ENCODE assay signal across 33 mouse cellular contexts in the genomic region with DNA sequence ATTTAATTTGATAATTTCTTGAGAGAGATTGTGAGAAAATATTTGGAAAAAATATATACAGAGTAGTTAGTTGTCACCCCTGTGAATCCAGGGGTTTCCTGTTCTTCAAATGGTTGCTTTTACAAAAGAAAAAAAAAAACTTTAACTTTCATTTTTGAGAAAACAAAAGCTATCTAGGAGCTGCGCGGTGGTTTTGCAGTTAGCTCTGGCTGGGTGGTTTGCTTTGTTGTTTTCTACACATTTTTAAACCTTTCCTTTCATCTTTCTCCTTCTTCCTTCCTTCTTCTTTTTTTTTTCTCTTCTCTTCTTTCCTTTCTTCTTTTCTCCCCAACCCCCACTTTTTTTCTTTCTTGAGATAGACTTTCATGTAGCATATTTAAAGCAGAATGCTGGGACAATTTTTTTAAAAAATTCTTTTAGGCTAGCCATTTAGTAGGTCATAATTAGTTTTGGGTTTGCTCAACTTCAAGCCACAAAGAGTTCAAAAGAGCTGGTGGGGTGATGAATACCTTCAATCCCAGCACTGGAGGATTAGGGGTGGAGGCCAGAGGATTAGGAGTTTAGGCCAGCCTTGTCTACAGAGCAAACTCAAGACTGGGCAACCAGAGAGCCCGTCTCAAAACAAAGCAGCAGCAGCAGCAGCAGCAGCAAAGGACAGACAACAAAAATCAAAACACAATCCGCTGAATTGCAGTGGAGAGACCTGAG. TPM values are rescaled to one million over a fixed set of nuclear protein-coding genes. Genes with fewer than 3 reads are reported as not detected.
A peak's percentile ranks its signal among the peaks of the same experiment; 100 is the strongest.
DNase-seq lines count a peak whose midpoint lies in the region; ATAC-seq and TF ChIP-seq lines count a peak whose summit lies in the region.
"Had no signal": no experiment of that assay in that cellular context is flagged by ENCODE, and none has a peak within 500 bp of the region (broad histone marks: within the 10 kb centered on the region; RNA-seq: fewer than 3 reads in every experiment).

No protein-coding gene starts in this region.

- no peaks in the 10 kb centered on the region for H3K9me3 ChIP-seq in intestine, embryonic 14.5 days (ENCODE audit: control insufficient read depth, low read length)
- H3K9me3 ChIP-seq in intestine, embryonic 15.5 days, result no peaks in the 10 kb centered on the region
- H3K9me3 ChIP-seq in liver, postnatal 0 days (ENCODE audit: low read length), result no peaks in the 10 kb centered on the region
- H3K9me3 ChIP-seq: forebrain, embryonic 13.5 days; heart, embryonic 10.5 days; hindbrain, embryonic 12.5 days; limb, embryonic 15.5 days; liver, embryonic 13.5 days; neural tube, embryonic 13.5 days; stomach, embryonic 15.5 days had no signal

- ATAC-seq in intestine, embryonic 14.5 days (replicated peaks; ENCODE audit: low FRiP score, low TSS enrichment, low read depth), result no peak
- no peak for ATAC-seq in intestine, embryonic 15.5 days
- peak; percentile 76 for ATAC-seq in activated CD4-positive, CD25-positive, alpha-beta regulatory T cell, adult 4 months
- no peak for ATAC-seq in liver, postnatal 0 days
- ATAC-seq: forebrain, embryonic 13.5 days; hindbrain, postnatal 0 days had no signal

- no peak for TF ChIP-seq CTCF in liver, postnatal 0 days (IDR thresholded peaks at IDR 0.05; ENCODE audit: low read depth)

- no peak overlapping the region for H3K27ac ChIP-seq in intestine, embryonic 14.5 days (ENCODE audit: low read depth)
- H3K27ac ChIP-seq in intestine, embryonic 15.5 days, result no peak overlapping the region
- no peak overlapping the region for H3K27ac ChIP-seq in liver, postnatal 0 days (ENCODE audit: low read depth)
- H3K27ac ChIP-seq: forebrain, embryonic 13.5 days; heart, embryonic 10.5 days; hindbrain, embryonic 12.5 days; hindbrain, postnatal 0 days; layer of hippocampus, adult 2 months; limb, embryonic 15.5 days; liver, embryonic 13.5 days; macrophage; neural tube, embryonic 13.5 days; stomach, embryonic 15.5 days had no signal

- H3K4me2 ChIP-seq in intestine, embryonic 14.5 days (ENCODE audit: low read length), result no peak overlapping the region
- no peak overlapping the region for H3K4me2 ChIP-seq in intestine, embryonic 15.5 days (replicated peaks)
- H3K4me2 ChIP-seq in liver, postnatal 0 days (ENCODE audit: low read depth, low read length), result no peak overlapping the region
- H3K4me2 ChIP-seq: forebrain, embryonic 13.5 days; hindbrain, embryonic 12.5 days; limb, embryonic 15.5 days; liver, embryonic 13.5 days; neural tube, embryonic 13.5 days; stomach, embryonic 15.5 days had no signal

- H3K4me3 ChIP-seq in intestine, embryonic 14.5 days (ENCODE audit: low read depth, low read length), result no peak overlapping the region
- H3K4me3 ChIP-seq in intestine, embryonic 15.5 days (replicated peaks), result no peak overlapping the region
- H3K4me3 ChIP-seq in liver, postnatal 0 days (ENCODE audit: low read depth, low read length), result no peak overlapping the region
- H3K4me3 ChIP-seq: erythroblast, embryonic 14.5 days; forebrain, embryonic 13.5 days; heart, embryonic 10.5 days; hindbrain, embryonic 12.5 days; layer of hippocampus, adult 2 months; limb, embryonic 15.5 days; liver, embryonic 13.5 days; myocyte; neural tube, embryonic 13.5 days; stomach, embryonic 15.5 days had no signal

- H3K36me3 ChIP-seq in intestine, embryonic 14.5 days (ENCODE audit: control insufficient read depth, insufficient read depth, low read length), result no peaks in the 10 kb centered on the region
- no peaks in the 10 kb centered on the region for H3K36me3 ChIP-seq in intestine, embryonic 15.5 days
- H3K36me3 ChIP-seq in liver, postnatal 0 days (replicated peaks; ENCODE audit: insufficient read depth, low read length), result no peaks in the 10 kb centered on the region
- H3K36me3 ChIP-seq: heart, embryonic 10.5 days; hindbrain, embryonic 12.5 days; limb, embryonic 15.5 days; liver, embryonic 13.5 days; neural tube, embryonic 13.5 days; stomach, embryonic 15.5 days had no signal

- peak; percentile 6 for DNase-seq in intestine, embryonic 14.5 days (ENCODE audit: low spot score)
- DNase-seq in thymus, postnatal 0 days (ENCODE audit: low spot score), result peak; percentile 47
- no peak for DNase-seq in thymus, postnatal 25 days
- DNase-seq in thymus, postnatal 4 days, result peak; percentile 18
- DNase-seq in adrenal gland, adult 8-10 months, result no peak
- no peak for DNase-seq in liver, postnatal 0 days
- DNase-seq: adrenal gland, postnatal 25 days; cerebellum, adult 11-12 months; cerebellum, adult 9-11 months; gastrocnemius, postnatal 25 days; heart, postnatal 36 days; kidney, adult 18-20 months; kidney, postnatal 36 days; layer of hippocampus, postnatal 36 days; left cerebral cortex, postnatal 4 days; liver, embryonic 13.5 days; lung, adult 2 months; lung, postnatal 10 days had no signal

- H3K9ac ChIP-seq in intestine, embryonic 14.5 days (ENCODE audit: low read length), result no peak overlapping the region
- no peak overlapping the region for H3K9ac ChIP-seq in intestine, embryonic 15.5 days
- no peak overlapping the region for H3K9ac ChIP-seq in liver, postnatal 0 days (replicated peaks)
- H3K9ac ChIP-seq: forebrain, embryonic 13.5 days; hindbrain, embryonic 12.5 days; limb, embryonic 15.5 days; liver, embryonic 13.5 days; neural tube, embryonic 13.5 days; stomach, embryonic 15.5 days had no signal

- no peaks in the 10 kb centered on the region for H3K4me1 ChIP-seq in intestine, embryonic 14.5 days (replicated peaks; ENCODE audit: control insufficient read depth, insufficient read depth, low read length)
- no peaks in the 10 kb centered on the region for H3K4me1 ChIP-seq in intestine, embryonic 15.5 days (replicated peaks)
- no peaks in the 10 kb centered on the region for H3K4me1 ChIP-seq in liver, postnatal 0 days (ENCODE audit: insufficient read depth)
- H3K4me1 ChIP-seq: forebrain, embryonic 13.5 days; heart, embryonic 10.5 days; hindbrain, embryonic 12.5 days; limb, embryonic 15.5 days; neural tube, embryonic 13.5 days; stomach, embryonic 15.5 days had no signal

- no peak for TF ChIP-seq EP300 in liver, postnatal 0 days (IDR thresholded peaks at IDR 0.05; ENCODE audit: low read depth)

- WGBS in intestine, embryonic 14.5 days, result 68% methylated on average over 4 of the region's 4 CpGs
- WGBS in intestine, embryonic 15.5 days, result 70% methylated on average over 4 of the region's 4 CpGs
- WGBS in liver, postnatal 0 days (ENCODE audit: insufficient replicate concordance), result 59% methylated on average over 4 of the region's 4 CpGs

- H3K27me3 ChIP-seq in intestine, embryonic 14.5 days (replicated peaks; ENCODE audit: control insufficient read depth, insufficient read depth, low read length), result no peaks in the 10 kb centered on the region
- H3K27me3 ChIP-seq in intestine, embryonic 15.5 days (replicated peaks), result no peaks in the 10 kb centered on the region
- no peaks in the 10 kb centered on the region for H3K27me3 ChIP-seq in liver, postnatal 0 days (ENCODE audit: insufficient read depth, low read length)
- H3K27me3 ChIP-seq: CH12.LX; forebrain, embryonic 13.5 days; hindbrain, embryonic 12.5 days; limb, embryonic 15.5 days; liver, embryonic 13.5 days; neural tube, embryonic 13.5 days; stomach, embryonic 15.5 days had no signal

RNA-seq across cellular contexts. Expression of gene Sos1, which starts 41.4 kb away (rescaled TPM):
- 8.1 and 8.4 TPM in 2 replicates for polyA plus RNA-seq in intestine, embryonic 14.5 days (2014; fragmentation: Nextera tagmentation; extraction: Ambion mirVana)
- polyA plus RNA-seq in intestine, embryonic 15.5 days (2015; fragmentation: Nextera tagmentation; extraction: Ambion mirVana), result 4.7 and 4.9 TPM in 2 replicates
- 3.2 and 3.8 TPM in 2 replicates for polyA plus RNA-seq in thymus, postnatal 0 days (2015; fragmentation: Nextera tagmentation; extraction: Ambion mirVana)
- 1 to 10 TPM; 4.7 to 5.4 TPM for polyA plus RNA-seq in activated CD4-positive, CD25-positive, alpha-beta regulatory T cell, adult 4 months (2017; shearing (Covaris generic))
- 10 to 100 TPM; 27.2 to 34.2 (median 32.0) TPM for total RNA-seq in adrenal gland, adult 8-10 months (2022)
- 1.4 TPM in 2 replicates for polyA plus RNA-seq in liver, postnatal 0 days (2015; fragmentation: Nextera tagmentation; extraction: Ambion mirVana)

RNA-seq across cellular contexts. Expression of gene Cdkl4, which starts 55.9 kb away (rescaled TPM):
- 0.51 and 0.62 TPM in 2 replicates for polyA plus RNA-seq in intestine, embryonic 14.5 days (2014; fragmentation: Nextera tagmentation; extraction: Ambion mirVana)
- polyA plus RNA-seq in intestine, embryonic 15.5 days (2015; fragmentation: Nextera tagmentation; extraction: Ambion mirVana), result 0.45 and 0.64 TPM in 2 replicates
- polyA plus RNA-seq in thymus, postnatal 0 days (2015; fragmentation: Nextera tagmentation; extraction: Ambion mirVana), result 0.32 and 0.36 TPM in 2 replicates
- polyA plus RNA-seq in activated CD4-positive, CD25-positive, alpha-beta regulatory T cell, adult 4 months (2017; shearing (Covaris generic)), result 1 to 10 TPM in 1 of 2 experiments, under 1 TPM in 1; 0.57 to 1.1 TPM
- under 1 TPM in 3 of 4 experiments, not detected in 1; 0.19 to 0.40 (median 0.21) TPM for total RNA-seq in adrenal gland, adult 8-10 months (2022)
- 0.17 and 0.34 TPM in 2 replicates for polyA plus RNA-seq in liver, postnatal 0 days (2015; fragmentation: Nextera tagmentation; extraction: Ambion mirVana)
- total RNA-seq: adrenal gland, postnatal 25 days; gastrocnemius, postnatal 25 days; megakaryocyte-erythroid progenitor cell, adult 5-6 weeks had no signal
- polyA plus RNA-seq: erythroblast, embryonic 14.5 days had no signal

Comparison
In these comparisons a context has a peak if more than half of its experiments do, and no peak if none do; other contexts are left out.
1. DNase-seq: peak in intestine, embryonic 14.5 days (single experiment), thymus, postnatal 0 days (single experiment) and thymus, postnatal 4 days (single experiment); none in thymus, postnatal 25 days (single experiment), adrenal gland, adult 8-10 months (single experiment) and liver, postnatal 0 days (single experiment).